Mouse (Mus musculus) neural tube, embryonic 14.5 days (tissue): Measurements from ENCODE around the gene Jazf1. TPM values are rescaled to one million over a fixed set of nuclear protein-coding genes. Genes with fewer than 3 reads are reported as not detected.
A peak's percentile ranks its signal among the peaks of the same experiment; 100 is the strongest.

Experiments
- ATAC-seq: fragments of 200-750 bp; cut with Nextera tagmentation; 2 replicates; pipeline ENCODE4 v1.8.0; 2017; ENCODE audit warnings: low read depth, mild to moderate bottlenecking, moderate TSS enrichment, moderate library complexity
- H3K27ac ChIP-seq: fragments of 300-500 bp; sonication (generic); 2 replicates; pipeline ENCODE4 v1.5.1; 2014; ENCODE audit warnings: low read depth, mild to moderate bottlenecking, control low read depth, low read length, moderate library complexity, mixed read lengths
- H3K27me3 ChIP-seq: fragments of 300-500 bp; sonication (generic); 2 replicates; pipeline ENCODE4 v1.6.1; 2014; ENCODE audit warnings: low read length; ENCODE audit not compliant: control insufficient read depth, insufficient read depth
- H3K36me3 ChIP-seq: fragments of 300-500 bp; sonication (generic); 2 replicates; pipeline ENCODE4 v1.6.1; 2014; ENCODE audit warnings: low read length, mixed read lengths; ENCODE audit not compliant: control insufficient read depth, insufficient read depth
- H3K4me1 ChIP-seq: fragments of 300-500 bp; sonication (generic); 2 replicates; pipeline ENCODE4 v1.6.1; 2014; ENCODE audit warnings: low read length; ENCODE audit not compliant: control insufficient read depth, insufficient read depth
- H3K4me2 ChIP-seq: fragments of 300-500 bp; sonication (generic); 2 replicates; pipeline ENCODE4 v1.6.1; 2014; ENCODE audit warnings: mild to moderate bottlenecking, low read depth, low read length, control low read depth
- H3K4me3 ChIP-seq: fragments of 300-500 bp; sonication (generic); 2 replicates; pipeline ENCODE4 v1.5.1; 2014; ENCODE audit warnings: low read depth, low read length, control low read depth, mixed read lengths
- H3K9ac ChIP-seq: fragments of 300-500 bp; sonication (generic); replicated peaks from 2 replicates; pipeline ENCODE4 v1.6.1; 2014; ENCODE audit warnings: low read depth, mild to moderate bottlenecking, control low read depth, low read length, mixed read lengths
- H3K9me3 ChIP-seq: fragments of 300-500 bp; sonication (generic); 2 replicates; pipeline ENCODE4 v1.6.1; 2016; ENCODE audit warnings: low read length; ENCODE audit not compliant: control insufficient read depth
- WGBS: fragments of 180-500 bp; shearing (Covaris S2); extraction: QIAGEN DNeasy Blood & Tissue Kit; methylation state at CpG from one replicate; pipeline ENCODE4 v1.1.7; 2014; 5-methylcytosine and 5-hydroxymethylcytosine counted together
- polyA plus RNA-seq: library from polyadenylated mRNA; unstranded; fragments of >200 nt; fragmentation: Nextera tagmentation; extraction: Ambion mirVana; gene quantifications from 2 replicates; pipeline ENCODE4 v1.2.1, GENCODE M21; 2014

Gene Jazf1
- polyA plus RNA-seq, 1 experiment from 2014 or later, result 64.4 TPM

DNA sequence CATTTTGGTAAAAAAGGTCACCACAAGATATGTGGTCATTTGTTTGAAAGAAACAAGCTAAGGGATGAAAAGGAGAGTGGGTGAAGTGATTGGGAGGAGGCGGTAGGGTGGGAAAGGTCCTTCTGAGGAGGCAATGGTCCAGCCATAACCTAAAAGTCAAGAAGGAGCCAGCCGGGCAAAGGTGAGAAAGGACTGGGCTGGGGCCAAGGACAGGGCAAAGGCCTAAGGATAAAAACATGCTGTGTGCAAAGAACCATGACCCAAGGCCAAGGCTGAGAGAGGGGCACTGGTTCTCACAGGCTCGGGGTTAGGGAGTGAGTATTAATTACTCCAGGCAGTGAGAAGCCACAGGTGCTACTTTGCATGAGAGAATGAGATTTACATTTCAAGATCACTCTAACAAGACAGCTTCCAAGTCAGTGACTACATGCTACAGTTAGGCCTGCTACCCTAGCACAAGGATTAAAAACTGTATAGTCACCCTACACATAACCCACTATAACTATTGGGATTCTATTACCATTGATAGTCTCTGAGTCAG lies 151.5 kb downstream of the Jazf1 start:
- Histone ChIP-seq H3K4me2 (no peak overlapping the region), H3K4me1 (no peaks in the 10 kb centered on the region), H3K4me3 (no peak overlapping the region), H3K27me3 (no peaks in the 10 kb centered on the region), H3K9ac (no peak overlapping the region), H3K36me3 (no peaks in the 10 kb centered on the region), H3K9me3 (no peaks in the 10 kb centered on the region), H3K27ac (no peak overlapping the region)
- WGBS, result 75% methylated on average over 3 of the region's 3 CpGs
- ATAC-seq, result no peak

DNA sequence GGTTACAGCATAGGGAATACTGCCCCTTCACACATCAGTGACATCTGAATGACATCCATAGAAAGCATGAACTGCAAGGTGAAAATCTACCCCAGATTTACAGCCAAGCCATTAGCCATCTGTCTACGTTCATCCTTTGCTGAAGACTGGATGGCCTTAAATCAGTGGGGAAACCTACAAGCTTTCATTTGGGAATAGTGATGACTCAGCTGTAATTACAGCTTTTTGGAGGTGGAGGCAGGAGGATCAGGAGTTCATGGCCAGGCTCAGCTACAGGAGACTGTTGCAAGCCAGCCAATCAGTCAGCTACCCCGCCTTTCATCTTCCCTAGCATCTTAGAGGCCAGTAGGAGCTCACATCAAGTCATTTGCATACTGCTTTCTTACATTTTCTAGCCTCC lies 153.5 kb downstream of the Jazf1 start:
- ATAC-seq, result no peak
- H3K9ac ChIP-seq, result no peak overlapping the region
- H3K27me3 ChIP-seq, result no peaks in the 10 kb centered on the region
- no peaks in the 10 kb centered on the region for H3K9me3 ChIP-seq
- 51% methylated on average over 2 of the region's 2 CpGs for WGBS
- H3K4me1 ChIP-seq, result no peaks in the 10 kb centered on the region
- no peak overlapping the region for H3K4me3 ChIP-seq
- no peak overlapping the region for H3K27ac ChIP-seq
- H3K4me2 ChIP-seq, result no peak overlapping the region
- H3K36me3 ChIP-seq, result no peaks in the 10 kb centered on the region

DNA sequence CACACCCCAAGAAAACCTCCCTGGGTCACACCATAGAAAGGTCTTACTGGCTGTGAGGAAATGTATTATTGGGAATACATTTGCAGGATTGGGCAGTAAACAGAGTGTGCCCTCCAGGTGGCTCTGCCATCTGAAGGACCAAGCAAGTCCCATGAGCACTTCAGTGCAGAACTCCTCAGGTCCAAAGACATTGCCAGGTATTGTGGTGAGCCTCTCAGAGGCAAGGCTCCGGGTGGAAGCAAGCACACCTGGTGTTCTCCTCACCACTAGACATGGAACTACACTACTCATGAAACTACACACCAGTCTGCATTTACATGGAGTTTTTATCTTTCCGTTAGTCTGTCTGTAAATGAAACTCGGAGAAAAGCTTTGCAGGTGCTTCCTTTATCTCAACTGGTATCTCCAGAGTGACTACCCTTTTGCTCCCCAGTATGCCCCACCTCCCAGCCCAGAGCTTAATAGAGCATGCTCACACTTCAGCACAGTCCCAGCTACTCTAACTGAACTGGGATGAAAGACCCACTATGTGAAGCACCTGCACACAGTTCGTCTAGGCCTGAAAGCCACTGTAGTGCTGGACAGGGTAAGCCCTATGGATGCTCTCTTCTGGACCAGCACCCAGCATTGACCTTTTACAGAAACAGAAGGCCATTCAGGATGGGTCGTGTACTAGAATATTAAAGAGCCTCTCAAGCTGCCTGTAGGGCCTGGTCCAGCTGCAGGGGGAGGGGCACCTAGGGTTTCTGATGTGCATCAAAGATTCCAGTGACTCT lies 156.1 kb downstream of the Jazf1 start:
- Histone ChIP-seq H3K36me3 (no peaks in the 10 kb centered on the region), H3K9me3 (no peaks in the 10 kb centered on the region), H3K4me2 (no peak overlapping the region), H3K4me3 (no peak overlapping the region), H3K27me3 (no peaks in the 10 kb centered on the region), H3K9ac (no peak overlapping the region), H3K4me1 (no peaks in the 10 kb centered on the region), H3K27ac (no peak overlapping the region)
- no peak for ATAC-seq
- 73% methylated on average over 5 of the region's 5 CpGs for WGBS

DNA sequence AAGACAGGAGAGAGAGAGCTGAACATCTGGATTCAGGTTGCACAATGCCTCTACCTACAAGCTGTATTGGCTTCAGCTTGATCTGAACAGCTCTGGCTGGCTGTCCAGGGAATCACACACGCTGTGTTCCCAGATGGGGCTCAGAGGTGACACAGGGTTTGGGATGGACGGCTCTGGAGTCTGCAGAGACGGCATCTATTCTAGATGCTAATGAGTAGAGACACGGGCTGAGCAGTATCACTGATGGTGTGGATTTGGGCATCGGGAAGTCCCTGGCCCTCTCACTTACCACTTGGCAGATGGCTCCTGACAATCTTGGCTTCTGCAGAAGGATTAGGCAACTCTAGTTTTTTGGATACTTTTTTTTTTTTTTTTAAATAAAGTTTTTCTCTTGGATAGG lies 161.6 kb downstream of the Jazf1 start:
- no peak overlapping the region for H3K9ac ChIP-seq
- WGBS, result 72% methylated on average over 5 of the region's 5 CpGs

DNA sequence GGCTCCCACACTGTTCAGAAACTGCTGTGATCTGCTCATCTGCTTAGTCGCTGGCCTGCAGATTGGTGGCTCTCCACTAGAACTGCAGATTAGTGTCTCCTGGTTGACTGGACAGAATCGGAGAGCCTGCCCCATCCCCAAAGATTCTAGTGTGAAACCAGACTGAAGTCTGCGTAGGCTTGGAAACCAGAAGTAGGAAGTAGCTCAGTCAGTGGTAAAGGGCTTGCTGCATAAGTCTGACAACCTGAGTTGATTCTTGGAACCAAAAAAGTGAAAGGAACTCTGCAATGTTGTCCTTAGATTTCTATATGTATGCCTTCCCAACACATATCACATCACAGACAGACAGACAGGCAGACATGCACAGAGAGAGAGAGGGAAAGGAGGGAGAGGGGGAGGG lies 163.3 kb downstream of the Jazf1 start:
- Histone ChIP-seq H3K27ac (no peak overlapping the region), H3K9me3 (no peaks in the 10 kb centered on the region), H3K9ac (no peak overlapping the region), H3K4me3 (no peak overlapping the region), H3K4me1 (no peaks in the 10 kb centered on the region), H3K36me3 (no peaks in the 10 kb centered on the region), H3K4me2 (no peak overlapping the region), H3K27me3 (no peaks in the 10 kb centered on the region)
- no peak for ATAC-seq
- WGBS, result 83% methylated on average over 3 of the region's 3 CpGs

More for the DNA sequence above, 161.6 kb downstream of the Jazf1 start:
- no peaks in the 10 kb centered on the region for H3K4me1 ChIP-seq
- no peaks in the 10 kb centered on the region for H3K27me3 ChIP-seq
- H3K36me3 ChIP-seq, result no peaks in the 10 kb centered on the region
- H3K9me3 ChIP-seq, result no peaks in the 10 kb centered on the region
- no peak overlapping the region for H3K4me2 ChIP-seq
- no peak overlapping the region for H3K4me3 ChIP-seq
- H3K27ac ChIP-seq, result no peak overlapping the region
- no peak for ATAC-seq

DNA sequence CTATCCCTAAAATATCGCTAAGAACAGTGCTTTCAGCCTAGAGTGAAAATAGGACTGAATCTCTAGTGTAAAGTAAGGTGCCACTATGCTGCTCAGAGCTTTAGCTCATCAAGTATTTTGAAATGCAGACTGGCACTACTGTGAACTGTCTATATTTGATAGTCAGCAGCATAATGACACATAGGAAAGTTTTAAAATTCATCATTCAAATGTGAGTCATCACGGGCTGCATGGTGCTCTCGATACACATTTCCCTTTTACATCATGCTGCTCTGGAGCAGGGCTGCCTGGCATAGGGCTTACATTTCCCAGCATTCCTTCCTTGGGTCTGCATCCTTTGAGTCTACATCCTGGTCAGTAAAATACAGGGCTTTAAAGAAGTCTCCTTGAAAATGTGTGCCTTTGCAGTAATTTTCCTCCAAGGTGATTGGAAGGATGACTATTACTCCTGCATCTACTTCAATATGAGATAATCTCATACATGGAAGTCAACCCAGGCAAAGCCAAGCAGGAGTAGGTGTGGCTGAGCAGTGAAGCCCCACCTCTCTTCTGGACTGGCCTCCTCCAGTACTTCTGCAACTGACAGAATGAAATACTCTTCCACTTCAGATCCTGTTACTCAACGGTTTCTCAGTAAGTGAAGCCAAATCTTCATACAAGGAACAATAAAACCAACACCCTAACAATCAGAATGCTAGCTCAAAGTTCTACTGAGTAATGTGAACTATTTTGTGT lies 165.0 kb downstream of the Jazf1 start:
- 74% methylated on average over 4 of the region's 4 CpGs for WGBS
- no peak overlapping the region for H3K9ac ChIP-seq
- H3K36me3 ChIP-seq, result no peaks in the 10 kb centered on the region
- no peak overlapping the region for H3K4me3 ChIP-seq
- H3K4me1 ChIP-seq, result no peaks in the 10 kb centered on the region
- no peaks in the 10 kb centered on the region for H3K9me3 ChIP-seq
- no peak overlapping the region for H3K4me2 ChIP-seq
- no peak for ATAC-seq
- H3K27me3 ChIP-seq, result no peaks in the 10 kb centered on the region
- H3K27ac ChIP-seq, result no peak overlapping the region

DNA sequence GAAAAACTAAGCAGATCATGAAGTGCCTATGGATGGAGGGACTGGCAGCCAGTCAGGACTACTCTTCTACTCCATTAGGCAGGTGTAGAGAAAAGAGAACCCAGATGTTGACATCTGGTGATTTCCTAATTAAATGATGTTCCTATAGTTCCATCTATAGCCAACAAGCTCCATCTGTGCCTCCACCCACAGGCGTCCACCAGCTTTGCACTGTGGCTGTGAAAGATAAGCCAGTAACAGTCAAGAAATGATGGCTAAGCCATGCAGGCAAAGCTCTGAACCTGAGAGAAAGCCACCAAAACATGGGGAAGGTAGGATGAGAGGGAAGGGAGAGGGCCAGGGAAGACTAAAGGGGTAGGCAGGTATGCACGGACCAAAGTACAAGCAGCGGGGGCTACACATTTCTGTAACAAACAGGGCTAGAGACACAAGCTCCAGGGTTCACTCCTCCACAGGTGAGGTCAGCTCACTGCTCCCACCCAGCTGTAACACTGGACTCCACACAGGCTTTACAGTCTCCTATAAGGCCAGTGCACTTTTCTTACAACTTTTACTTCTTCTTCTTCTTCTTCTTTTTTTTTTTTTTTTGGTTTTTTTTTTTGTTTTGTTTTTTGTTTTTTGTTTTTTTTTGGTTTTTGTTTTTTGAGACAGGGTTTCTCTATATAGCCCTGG lies 168.7 kb downstream of the Jazf1 start:
- H3K9me3 ChIP-seq, result no peaks in the 10 kb centered on the region
- H3K9ac ChIP-seq, result no peak overlapping the region
- peaks cover 5% of the 10 kb centered on the region; the same call in 1 of the 2 replicates for H3K4me1 ChIP-seq
- no peaks in the 10 kb centered on the region for H3K36me3 ChIP-seq
- H3K27me3 ChIP-seq, result no peaks in the 10 kb centered on the region
- no peak overlapping the region for H3K4me3 ChIP-seq
- no peak overlapping the region for H3K4me2 ChIP-seq
- no peak overlapping the region for H3K27ac ChIP-seq
- no peak for ATAC-seq
- 90% methylated on average over 3 of the region's 3 CpGs for WGBS

DNA sequence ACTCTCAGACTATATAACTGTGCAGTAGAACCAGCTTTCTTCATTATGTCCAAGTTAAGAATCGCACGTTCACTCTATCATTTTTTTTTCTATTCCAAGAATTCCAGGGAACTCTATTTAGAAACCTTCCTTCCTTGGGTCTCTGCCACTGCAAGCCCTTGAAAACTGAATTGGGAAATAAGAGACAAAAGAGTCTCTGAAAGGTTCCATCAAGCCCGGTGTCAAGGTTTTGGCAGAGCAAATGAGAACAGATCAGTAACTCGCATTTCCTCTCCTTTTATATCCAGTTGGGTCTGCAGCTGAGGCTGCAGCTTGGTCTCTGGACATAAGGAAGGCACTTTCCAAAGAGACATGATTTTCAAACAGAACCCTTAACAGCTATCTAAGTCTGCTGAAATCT lies 173.4 kb downstream of the Jazf1 start:
- 56% methylated on average over 4 of the region's 4 CpGs for WGBS
- Histone ChIP-seq H3K36me3 (no peaks in the 10 kb centered on the region), H3K27me3 (no peaks in the 10 kb centered on the region), H3K4me1 (peaks cover 14% of the 10 kb centered on the region), H3K4me2 (no peak overlapping the region), H3K4me3 (no peak overlapping the region), H3K27ac (no peak overlapping the region), H3K9me3 (no peaks in the 10 kb centered on the region), H3K9ac (no peak overlapping the region)
- no peak for ATAC-seq

DNA sequence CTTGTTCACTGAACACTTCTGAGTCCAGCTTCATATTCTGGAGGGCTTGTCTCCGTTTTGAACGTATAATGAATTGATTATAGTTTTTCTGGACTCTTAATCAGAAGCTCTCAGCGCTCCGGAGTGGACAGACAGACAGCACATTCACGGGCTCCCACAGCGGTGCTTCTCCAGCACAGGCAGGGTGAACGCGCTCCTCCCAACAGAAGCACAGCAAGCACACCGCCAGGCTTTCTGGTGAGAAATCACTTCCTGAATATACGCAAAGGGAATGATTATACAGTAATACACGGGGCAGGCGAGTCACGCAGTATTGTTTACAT lies 174.0 kb downstream of the Jazf1 start:
- no peaks in the 10 kb centered on the region for H3K36me3 ChIP-seq
- H3K27ac ChIP-seq, result no peak overlapping the region
- H3K4me3 ChIP-seq, result no peak overlapping the region
- H3K9me3 ChIP-seq, result no peaks in the 10 kb centered on the region
- H3K27me3 ChIP-seq, result no peaks in the 10 kb centered on the region
- H3K4me1 ChIP-seq, result peaks cover 14% of the 10 kb centered on the region
- no peak overlapping the region for H3K9ac ChIP-seq
- ATAC-seq, result no peak; the same call in 1 of the 2 replicates
- WGBS, result 11% methylated on average over 13 of the region's 13 CpGs
- peak overlapping the region; percentile 17; the same call in 1 of the 2 replicates for H3K4me2 ChIP-seq
